Mouse (Mus musculus): Measurements from ENCODE around the gene Ahsg.

GRCm38 (mm10) chr16:22848331-22848730 is 42.7 kb upstream of the Ahsg start:
- no peak for TF ChIP-seq POLR2A (IDR thresholded peaks at IDR 0.05; ENCODE audit: insufficient read length, low read depth)
- no peak for TF ChIP-seq MYOG (IDR thresholded peaks at IDR 0.05; ENCODE audit: control insufficient read depth in 1 of 3, insufficient read depth in 1 of 3, insufficient read length in 2 of 3, low read depth in 2 of 3)
- TF ChIP-seq MAX (IDR thresholded peaks at IDR 0.05; ENCODE audit: low read depth), result no peak
- no peak for TF ChIP-seq E2F4 (IDR thresholded peaks at IDR 0.05; ENCODE audit: insufficient read depth)
- no peak for TF ChIP-seq TCF12 (IDR thresholded peaks at IDR 0.05; ENCODE audit: insufficient read depth, poor library complexity, severe bottlenecking)
- TF ChIP-seq MYOD1 (IDR thresholded peaks at IDR 0.05; ENCODE audit: control insufficient read depth in 1 of 3, insufficient read length in 2 of 3, low read depth in 2 of 3), result no peak
- no peak for TF ChIP-seq USF1 (IDR thresholded peaks at IDR 0.05; ENCODE audit: low read depth)
- no peak for TF ChIP-seq CEBPB (IDR thresholded peaks at IDR 0.05; ENCODE audit: insufficient read depth, poor library complexity, severe bottlenecking)

Data from myocyte (in vitro differentiated cells).